Mouse (Mus musculus): Measurements from ENCODE around the gene Arid4a. TPM values are rescaled to one million over a fixed set of nuclear protein-coding genes. Genes with fewer than 3 reads are reported as not detected.

Gene Arid4a
- 35.8 TPM for polyA plus RNA-seq (2014; fragmentation: Illumina TruSeq; extraction: RNeasy Lipid Tissue Mini Kit (QIAGEN cat#74804))

DNA sequence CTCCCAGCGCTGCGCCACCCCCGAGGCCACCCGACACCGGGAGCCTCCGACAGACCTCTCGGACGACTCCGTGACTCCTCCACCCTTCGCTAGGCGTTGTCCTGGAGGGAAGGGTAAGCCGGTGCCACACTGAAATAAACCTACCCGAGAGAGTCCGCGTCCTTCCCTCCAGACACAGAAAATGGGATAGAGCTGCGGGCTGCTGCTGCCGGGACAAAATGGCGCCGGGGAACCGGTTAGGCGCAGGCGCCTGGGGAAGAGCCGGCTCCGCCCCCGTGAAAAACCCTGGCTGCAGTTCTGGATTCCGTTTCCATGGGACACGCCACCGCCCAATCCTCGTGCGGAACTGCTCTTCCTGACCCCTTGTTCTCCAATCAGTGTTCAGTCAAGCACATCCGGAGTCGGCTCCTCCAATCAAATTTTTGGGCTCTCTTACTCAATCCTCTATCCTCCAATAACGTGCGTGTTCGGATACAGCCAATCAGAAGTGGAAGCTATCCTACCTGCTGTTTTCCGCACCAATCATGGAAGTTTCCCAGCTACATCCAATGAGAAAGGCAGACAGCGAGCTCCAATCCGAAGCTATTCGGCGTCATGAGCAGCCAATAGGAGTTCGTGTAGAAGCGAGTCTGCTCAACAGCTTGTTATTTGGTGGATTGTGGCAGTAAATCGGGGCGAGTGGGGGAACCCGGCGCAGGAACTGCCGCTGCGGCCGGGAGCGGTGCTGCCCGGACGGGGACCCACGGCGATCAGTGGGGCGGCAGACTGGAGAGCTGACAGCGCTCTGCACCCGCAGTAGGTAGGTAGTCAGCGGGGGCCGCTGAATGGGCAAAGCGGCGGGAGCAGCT, at the start of gene Arid4a:
Arid4a (plus strand) TSS at position 628 of the 848 bp plus-strand sequence.

DNA sequence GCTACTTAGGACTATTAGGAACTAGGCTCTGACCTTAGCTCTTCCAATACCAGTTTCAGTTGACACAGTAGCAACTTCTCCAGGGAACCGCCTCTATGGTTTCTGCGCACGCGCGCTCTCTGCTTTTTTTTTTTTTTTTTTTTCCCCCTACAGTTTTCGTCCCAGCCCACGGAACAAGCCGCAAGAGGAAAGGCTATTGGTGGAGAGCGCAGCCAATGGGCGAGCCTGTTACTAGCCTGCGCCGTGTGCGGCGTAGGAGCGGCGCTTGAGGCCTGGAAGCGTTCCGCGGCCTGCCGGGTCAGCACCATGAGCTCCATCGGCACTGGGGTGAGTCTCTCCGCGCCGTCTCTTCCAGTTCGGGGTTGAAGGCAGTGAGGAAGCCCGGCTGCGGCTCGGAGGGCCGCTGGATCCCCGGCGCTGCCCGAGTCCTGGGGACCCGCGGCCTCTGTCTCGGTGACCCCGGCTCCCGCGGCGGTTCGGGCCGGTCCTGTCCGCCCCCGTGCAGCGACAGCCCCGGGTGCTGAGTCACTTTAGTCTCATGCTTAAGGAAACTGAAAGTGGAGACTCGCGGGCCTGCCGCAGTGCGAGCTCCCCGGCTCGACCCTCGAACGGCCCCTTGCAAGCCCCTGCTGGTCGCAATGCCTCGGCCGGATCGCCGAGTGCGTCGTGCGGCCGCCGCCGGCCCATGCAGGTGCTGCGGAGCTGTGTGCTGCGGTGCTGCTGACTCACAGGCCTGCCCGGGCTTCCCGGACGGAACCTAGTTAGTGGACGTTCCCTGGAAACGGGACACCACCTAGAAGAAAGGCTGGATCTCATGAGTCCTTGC, 41.1 kb upstream of the Arid4a start, which contains the start of gene Psma3:
Psma3 (plus strand) TSS at position 181 of the 826 bp plus-strand sequence.

DNA sequence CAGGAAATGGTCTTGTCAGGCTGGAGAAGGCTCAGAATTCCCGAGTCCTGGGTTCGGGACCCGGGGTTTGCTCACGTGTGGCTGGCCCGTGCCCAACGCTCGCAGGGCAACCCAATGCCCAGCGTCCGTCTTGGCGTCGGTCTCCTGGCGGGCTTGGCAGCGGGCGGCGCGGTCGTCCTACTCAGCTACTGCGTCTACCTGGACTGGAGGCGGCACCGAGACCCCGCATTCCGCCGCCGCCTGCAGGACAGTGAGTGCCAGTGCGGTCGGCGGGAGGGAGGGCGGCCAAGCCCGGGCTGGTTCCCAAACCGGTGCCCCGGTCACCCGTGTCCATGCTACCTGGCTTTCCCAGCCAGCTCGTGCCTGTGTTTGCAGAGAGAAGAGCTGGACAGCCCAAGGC, 95.5 kb downstream of the Arid4a start, which contains the start of gene Tomm20l:
Tomm20l (plus strand) TSS at position 98 of the 400 bp plus-strand sequence.

DNA sequence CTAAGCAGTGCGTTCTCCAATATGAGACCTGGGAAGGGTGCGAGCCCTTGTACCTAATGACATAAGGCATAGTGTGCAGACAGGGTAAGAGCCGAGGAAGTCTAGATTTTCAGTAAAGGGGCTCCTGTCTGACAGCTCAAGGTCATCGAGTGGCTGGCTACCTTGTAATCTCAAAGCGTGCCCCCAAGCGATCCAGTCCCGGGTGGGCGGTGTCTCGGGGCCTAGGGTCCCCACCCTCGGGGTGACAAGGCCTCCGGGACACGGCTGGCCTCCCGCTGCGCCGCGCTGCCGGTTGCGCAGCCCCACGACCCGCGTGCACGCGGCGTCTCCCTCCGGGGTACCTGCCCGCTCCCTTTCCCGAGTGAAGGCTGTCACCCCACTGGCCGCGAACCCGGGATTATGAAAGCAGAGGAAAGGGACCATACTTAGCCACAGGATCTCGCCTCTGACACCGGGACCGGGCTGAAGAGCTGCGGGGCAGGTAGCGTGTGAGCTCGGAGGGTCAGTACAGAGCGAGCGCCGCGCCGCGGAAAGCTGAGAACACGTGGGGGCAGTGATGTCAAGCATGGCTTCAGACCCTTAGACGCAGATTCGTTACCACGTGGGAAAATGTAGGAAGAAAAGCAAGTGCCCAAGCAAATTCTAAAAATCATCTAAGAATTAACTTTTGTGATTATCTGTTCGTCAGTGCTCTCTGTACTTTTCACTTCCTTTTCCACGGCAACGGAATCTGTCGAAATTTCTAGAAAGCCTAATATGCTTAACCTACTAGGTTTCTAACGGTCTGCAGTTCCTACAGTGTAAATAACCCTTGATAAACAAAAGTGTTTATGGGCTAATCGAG, 120.6 kb downstream of the Arid4a start, which contains the start of the genes Timm9 and 2700049A03Rik:
Timm9 (minus strand) TSS at position 555 of the 844 bp plus-strand sequence.
2700049A03Rik (plus strand) TSS at position 719 of the 844 bp plus-strand sequence.

Other genes starting within 250 kb of the Arid4a start
- gene Frmd6, start 190.5 kb upstream of the Arid4a start, polyA plus RNA-seq (2014; fragmentation: Illumina TruSeq; extraction: RNeasy Lipid Tissue Mini Kit (QIAGEN cat#74804)) = 34.7 TPM
- 291 TPM for gene Actr10, start 78.1 kb upstream of the Arid4a start, polyA plus RNA-seq (2014; fragmentation: Illumina TruSeq; extraction: RNeasy Lipid Tissue Mini Kit (QIAGEN cat#74804))
- 982 TPM for gene Psma3, start 41.4 kb upstream of the Arid4a start, polyA plus RNA-seq (2014; fragmentation: Illumina TruSeq; extraction: RNeasy Lipid Tissue Mini Kit (QIAGEN cat#74804))
- gene Tomm20l, start 95.4 kb downstream of the Arid4a start, polyA plus RNA-seq (2014; fragmentation: Illumina TruSeq; extraction: RNeasy Lipid Tissue Mini Kit (QIAGEN cat#74804)) = not detected
- 67.9 TPM for gene Timm9, start 120.7 kb downstream of the Arid4a start, polyA plus RNA-seq (2014; fragmentation: Illumina TruSeq; extraction: RNeasy Lipid Tissue Mini Kit (QIAGEN cat#74804))
- gene 2700049A03Rik, start 120.9 kb downstream of the Arid4a start, polyA plus RNA-seq (2014; fragmentation: Illumina TruSeq; extraction: RNeasy Lipid Tissue Mini Kit (QIAGEN cat#74804)) = 25.1 TPM

Data from ovary, adult 10 weeks (tissue).